Mouse (Mus musculus) E14TG2a.4 (cell line): Measurements from ENCODE around the gene Hsbp1.
"Not testable (repeated sequence)": the region's sequence is repeated elsewhere in the genome, so short reads cannot be mapped to it uniquely, and the experiment has no call there.

Source experiments
- CTCF ChIP-seq: conservative IDR thresholded peaks from 2 replicates; pipeline ENCODE4 v1.5.1; 2014; ENCODE audit warnings: low read length
- POU5F1 ChIP-seq: IDR thresholded peaks from 2 replicates; pipeline ENCODE4 v1.6.1; 2014; ENCODE audit warnings: low read length, borderline replicate concordance

DNA sequence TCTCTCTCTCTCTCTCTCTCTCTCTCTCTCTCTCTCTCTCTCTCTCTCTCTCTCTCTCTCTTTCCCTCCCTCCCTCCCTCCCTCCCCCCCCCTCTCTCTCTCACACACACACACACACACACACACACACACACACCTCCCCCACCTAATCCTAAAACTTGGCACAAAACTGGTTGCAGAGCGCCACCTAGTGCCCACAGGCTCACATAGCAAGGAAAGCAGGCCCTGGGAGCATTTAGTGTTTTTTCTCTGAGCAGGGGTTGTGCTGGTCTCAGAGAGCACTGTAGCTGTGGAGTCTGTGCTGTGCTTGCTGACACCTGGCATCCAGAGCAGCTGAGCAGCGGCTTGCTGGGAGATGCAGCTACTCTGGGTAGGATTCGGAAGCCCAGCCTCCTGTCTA, 46.5 kb upstream of the Hsbp1 start:
- TF ChIP-seq CTCF, result peak; percentile 73
- TF ChIP-seq POU5F1, result not testable (repeated sequence)
